Mouse (Mus musculus): ENCODE data around the gene Rsl24d1. TPM values are rescaled to one million over a fixed set of nuclear protein-coding genes. Genes with fewer than 3 reads are reported as not detected.
A peak's percentile ranks its signal among the peaks of the same experiment; 100 is the strongest.

Rsl24d1 gene
- polyA plus RNA-seq, 1 experiment: 5.5 TPM

DNA sequence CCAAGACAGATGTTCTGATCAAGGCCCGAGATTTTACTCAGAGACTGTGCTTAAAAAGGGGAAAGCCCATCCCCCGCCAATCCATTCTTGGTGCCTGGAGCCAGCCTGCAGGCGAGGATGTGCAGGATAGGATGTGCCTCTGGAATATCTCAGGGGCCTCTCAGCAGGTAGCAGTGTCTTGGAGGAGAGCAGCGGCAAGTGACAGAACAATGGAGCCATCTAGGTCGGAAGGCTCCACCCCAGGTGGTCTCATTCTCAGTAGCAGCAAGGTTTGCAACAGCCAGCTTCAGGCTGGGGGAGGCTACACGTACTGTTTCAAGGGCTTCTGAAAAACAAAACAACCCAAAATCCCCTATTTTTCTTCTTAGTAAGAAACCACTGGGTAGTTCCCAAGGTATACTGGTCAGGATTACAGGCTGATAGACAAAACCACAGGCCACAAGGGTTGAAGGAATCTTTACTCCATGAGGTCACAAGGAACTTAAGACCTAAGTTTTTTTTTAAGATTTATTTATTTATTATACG is 33.4 kb upstream of the Rsl24d1 start:
- TF ChIP-seq GATA1 (IDR thresholded peaks at IDR 0.05; ENCODE audit: borderline replicate concordance, low read length) (no peak), FLI1 (IDR thresholded peaks at IDR 0.05; ENCODE audit: low read length) (no peak)
- peaks cover 52% of the 10 kb centered on the region for H3K4me1 ChIP-seq
- peaks cover 78% of the 10 kb centered on the region for H3K36me3 ChIP-seq (replicated peaks; ENCODE audit: low read length)
- no peaks in the 10 kb centered on the region for H3K9me3 ChIP-seq
- no peaks in the 10 kb centered on the region for H3K27me3 ChIP-seq (replicated peaks)
- no peak overlapping the region for H3K4me3 ChIP-seq (replicated peaks)

DNA sequence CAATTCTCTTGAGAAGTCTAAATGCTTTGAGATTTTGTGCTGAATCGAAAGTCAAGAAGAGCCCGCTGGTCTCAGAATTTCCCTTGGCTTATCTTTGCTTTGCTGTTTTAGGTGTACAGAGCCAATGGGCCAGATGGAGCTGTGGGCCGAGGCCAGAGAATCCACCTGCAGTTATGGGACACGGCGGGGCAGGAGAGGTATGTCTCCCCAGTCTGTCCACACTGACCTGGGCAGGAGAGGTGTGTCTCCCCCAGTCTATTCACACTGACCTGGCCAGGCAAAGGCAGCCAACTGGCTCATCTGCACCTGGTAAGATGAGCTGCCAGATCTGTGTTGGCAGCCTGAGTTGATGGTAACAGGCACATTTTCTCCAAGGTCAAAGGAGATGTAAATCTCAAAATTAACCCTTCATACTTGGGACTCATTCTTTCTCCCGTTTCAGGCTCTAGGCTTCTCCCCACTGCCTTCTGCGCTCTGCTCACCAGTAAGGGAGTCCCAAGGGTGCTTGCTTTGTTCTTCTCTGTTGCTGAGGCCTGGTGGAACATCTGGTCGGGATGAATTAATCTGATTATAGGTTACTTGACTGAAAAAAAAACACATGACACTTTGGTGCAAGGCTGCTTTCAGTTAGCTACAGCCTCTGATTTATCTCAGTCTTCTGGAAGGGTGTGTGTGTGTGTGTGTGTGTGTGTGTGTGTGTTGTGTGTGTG is 30.8 kb upstream of the Rsl24d1 start:
- Histone ChIP-seq H3K36me3 (replicated peaks; ENCODE audit: low read length) (peaks cover 81% of the 10 kb centered on the region), H3K4me1 (peaks cover 63% of the 10 kb centered on the region), H3K4me3 (replicated peaks) (peak overlapping the region; percentile 14), H3K9me3 (no peaks in the 10 kb centered on the region), H3K27me3 (replicated peaks) (no peaks in the 10 kb centered on the region)
- TF ChIP-seq GATA1 (IDR thresholded peaks at IDR 0.05; ENCODE audit: borderline replicate concordance, low read length) (no peak), FLI1 (IDR thresholded peaks at IDR 0.05; ENCODE audit: low read length) (no peak)

DNA sequence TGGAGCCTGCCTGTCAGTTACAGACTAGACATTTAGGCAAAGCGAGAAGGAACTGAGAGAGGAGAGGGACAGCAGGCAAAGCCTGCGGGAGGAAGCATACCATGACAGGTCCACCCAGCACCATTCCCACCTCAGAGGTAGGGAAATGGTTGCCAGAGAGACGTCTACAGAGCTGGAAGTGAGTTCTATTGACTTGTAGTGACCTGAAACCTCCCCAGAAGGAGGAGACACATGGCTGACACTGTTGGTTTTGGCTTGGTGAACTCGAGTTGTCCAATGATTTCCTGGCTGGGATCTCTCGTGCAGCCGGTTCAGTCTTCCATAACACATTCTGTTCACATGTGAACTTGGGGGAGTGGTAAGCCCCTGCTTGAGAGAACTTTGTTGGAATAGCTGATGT is 29.3 kb upstream of the Rsl24d1 start:
- Histone ChIP-seq H3K36me3 (replicated peaks; ENCODE audit: low read length) (peaks cover 83% of the 10 kb centered on the region), H3K4me3 (replicated peaks) (no peak overlapping the region), H3K27me3 (replicated peaks) (no peaks in the 10 kb centered on the region), H3K4me1 (peaks cover 66% of the 10 kb centered on the region), H3K9me3 (no peaks in the 10 kb centered on the region)
- TF ChIP-seq FLI1 (IDR thresholded peaks at IDR 0.05; ENCODE audit: low read length): no peak
- no peak for TF ChIP-seq GATA1 (IDR thresholded peaks at IDR 0.05; ENCODE audit: borderline replicate concordance, low read length)

DNA sequence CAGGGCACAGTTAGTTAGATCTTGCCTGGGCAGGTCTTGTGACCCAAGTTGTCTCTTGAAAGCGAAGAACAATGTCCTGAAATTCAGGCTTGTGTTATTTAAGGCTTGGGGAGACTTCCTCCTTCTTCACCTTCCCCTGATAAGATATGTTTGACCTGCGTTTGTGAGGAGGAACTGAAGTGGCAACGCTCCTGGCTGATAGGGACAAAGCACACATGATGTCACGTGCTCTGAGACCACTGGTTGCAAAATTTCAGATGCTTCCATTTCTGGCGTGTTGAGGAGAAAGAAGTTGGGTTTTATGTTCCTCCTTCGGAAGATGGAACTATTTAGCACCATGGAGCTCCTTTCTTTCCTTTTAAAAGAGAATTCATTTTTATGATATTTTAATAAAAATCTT is 27.4 kb upstream of the Rsl24d1 start:
- Histone ChIP-seq H3K4me1 (peaks cover 80% of the 10 kb centered on the region), H3K4me3 (replicated peaks) (no peak overlapping the region)

DNA sequence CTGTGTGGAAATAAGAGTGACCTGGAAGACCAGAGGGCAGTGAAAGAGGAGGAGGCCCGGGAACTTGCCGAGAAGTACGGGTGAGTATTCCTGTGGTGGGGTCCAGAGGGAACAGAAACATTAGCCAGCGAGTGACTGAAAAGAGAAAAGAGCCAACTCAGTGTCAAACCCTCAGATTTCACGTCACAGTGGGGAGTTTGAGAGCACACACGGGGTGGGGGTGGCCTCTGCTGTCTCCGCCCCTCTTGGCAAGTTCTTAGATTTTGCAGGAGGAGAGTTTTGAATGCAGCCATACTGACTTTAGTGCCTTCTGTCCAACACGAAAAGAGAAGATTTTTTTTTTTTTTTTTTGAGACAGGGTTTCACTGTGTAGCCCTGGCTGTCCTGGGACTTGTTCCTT is 26.1 kb upstream of the Rsl24d1 start:
- no peak for TF ChIP-seq FLI1 (IDR thresholded peaks at IDR 0.05; ENCODE audit: low read length)
- no peak for TF ChIP-seq GATA1 (IDR thresholded peaks at IDR 0.05; ENCODE audit: borderline replicate concordance, low read length)

More for the DNA sequence above, 27.4 kb upstream of the Rsl24d1 start:
- Histone ChIP-seq H3K27me3 (replicated peaks) (no peaks in the 10 kb centered on the region), H3K9me3 (no peaks in the 10 kb centered on the region), H3K36me3 (replicated peaks; ENCODE audit: low read length) (peaks cover 93% of the 10 kb centered on the region)
- TF ChIP-seq GATA1 (IDR thresholded peaks at IDR 0.05; ENCODE audit: borderline replicate concordance, low read length) (no peak), FLI1 (IDR thresholded peaks at IDR 0.05; ENCODE audit: low read length) (no peak)

DNA sequence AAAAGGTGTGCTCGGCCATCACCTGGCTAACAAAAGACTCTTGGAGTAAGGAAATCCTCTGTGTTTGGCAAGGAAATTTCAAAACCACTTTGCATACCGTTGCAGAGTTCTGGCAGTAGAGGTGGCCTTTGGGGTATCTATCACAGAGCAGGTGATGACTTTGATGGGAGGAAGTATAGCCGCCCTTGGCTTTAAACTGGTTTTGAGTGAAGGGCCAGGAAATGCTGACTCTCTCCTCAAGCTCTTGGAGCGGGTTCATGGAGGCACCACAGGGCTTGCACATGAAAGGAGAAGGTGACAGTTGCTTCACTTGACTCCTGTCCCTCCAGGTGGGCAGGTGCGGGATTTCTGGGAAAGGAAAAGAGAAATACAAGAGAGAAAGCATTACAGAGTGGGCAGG is 25.6 kb upstream of the Rsl24d1 start:
- H3K4me1 ChIP-seq: peaks cover 66% of the 10 kb centered on the region
- H3K4me3 ChIP-seq (replicated peaks): no peak overlapping the region
- no peak for TF ChIP-seq FLI1 (IDR thresholded peaks at IDR 0.05; ENCODE audit: low read length)
- no peak for TF ChIP-seq GATA1 (IDR thresholded peaks at IDR 0.05; ENCODE audit: borderline replicate concordance, low read length)
- peaks cover 86% of the 10 kb centered on the region for H3K36me3 ChIP-seq (replicated peaks; ENCODE audit: low read length)
- H3K9me3 ChIP-seq: no peaks in the 10 kb centered on the region
- H3K27me3 ChIP-seq (replicated peaks): no peaks in the 10 kb centered on the region

More for the DNA sequence above, 26.1 kb upstream of the Rsl24d1 start:
- H3K4me1 ChIP-seq: peaks cover 71% of the 10 kb centered on the region
- no peaks in the 10 kb centered on the region for H3K9me3 ChIP-seq
- H3K36me3 ChIP-seq (replicated peaks; ENCODE audit: low read length): peaks cover 89% of the 10 kb centered on the region
- H3K4me3 ChIP-seq (replicated peaks): no peak overlapping the region
- H3K27me3 ChIP-seq (replicated peaks): no peaks in the 10 kb centered on the region

DNA sequence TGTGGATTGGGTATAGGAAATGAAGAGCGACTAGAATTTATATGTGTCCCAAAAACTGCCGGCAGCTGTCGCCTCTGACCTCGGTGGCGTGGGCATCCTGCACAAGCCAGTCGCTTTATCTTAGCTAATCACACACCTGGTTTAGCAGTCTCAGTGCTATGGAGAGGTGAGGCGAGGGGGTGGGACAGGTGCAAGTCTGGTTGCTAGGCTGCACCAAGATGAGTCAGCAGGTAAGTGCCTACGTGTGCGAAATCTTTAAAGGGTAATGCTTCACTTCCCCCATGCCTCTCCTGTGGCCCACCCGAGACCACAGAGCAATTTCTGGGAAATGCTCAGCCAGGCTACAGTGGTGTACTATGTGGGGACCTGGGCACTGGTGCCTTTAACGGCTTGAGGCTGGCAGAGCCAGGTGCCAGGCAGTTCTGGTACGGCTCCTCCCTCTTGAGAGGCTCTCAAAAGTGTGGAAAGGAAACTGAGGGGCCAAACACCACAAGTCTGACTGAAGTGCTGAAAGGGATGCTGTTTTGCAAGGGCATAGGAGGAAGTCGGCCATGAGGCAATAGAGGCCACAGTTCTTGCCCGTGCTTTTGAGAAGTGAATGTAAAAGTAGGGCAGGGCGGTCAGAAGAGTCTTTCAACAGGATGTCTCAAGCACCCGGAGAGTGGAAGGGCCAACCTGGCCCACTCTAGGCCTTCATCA is 23.9 kb upstream of the Rsl24d1 start:
- Histone ChIP-seq H3K27me3 (replicated peaks) (no peaks in the 10 kb centered on the region), H3K4me3 (replicated peaks) (peak overlapping the region; percentile 78), H3K4me1 (peaks cover 57% of the 10 kb centered on the region), H3K9me3 (no peaks in the 10 kb centered on the region), H3K36me3 (replicated peaks; ENCODE audit: low read length) (peaks cover 86% of the 10 kb centered on the region)
- TF ChIP-seq FLI1 (IDR thresholded peaks at IDR 0.05; ENCODE audit: low read length) (no peak), GATA1 (IDR thresholded peaks at IDR 0.05; ENCODE audit: borderline replicate concordance, low read length) (no peak)

DNA sequence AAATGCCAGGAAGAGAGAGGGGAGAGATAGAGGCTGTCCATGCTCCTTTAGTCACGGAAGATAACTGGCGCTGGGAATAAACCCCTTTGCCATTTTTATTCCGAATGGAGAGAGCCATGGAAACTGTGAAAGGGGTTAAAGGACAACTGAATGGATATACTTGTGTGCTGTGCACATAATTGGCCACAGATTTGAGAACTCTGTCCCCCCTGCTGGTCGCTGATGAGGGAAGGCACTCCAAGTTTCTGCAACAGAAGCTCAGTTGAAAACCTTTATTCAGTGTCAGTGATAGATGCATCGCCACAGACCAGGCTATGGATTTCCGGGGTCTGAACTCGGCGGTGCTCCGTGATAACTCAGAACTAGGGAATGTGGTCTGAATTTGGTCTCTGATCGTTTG is 23.1 kb upstream of the Rsl24d1 start:
- H3K4me1 ChIP-seq: peaks cover 50% of the 10 kb centered on the region
- peaks cover 86% of the 10 kb centered on the region for H3K36me3 ChIP-seq (replicated peaks; ENCODE audit: low read length)
- TF ChIP-seq GATA1 (IDR thresholded peaks at IDR 0.05; ENCODE audit: borderline replicate concordance, low read length): no peak
- no peak for TF ChIP-seq FLI1 (IDR thresholded peaks at IDR 0.05; ENCODE audit: low read length)
- peak overlapping the region; percentile 78 for H3K4me3 ChIP-seq (replicated peaks)
- no peaks in the 10 kb centered on the region for H3K27me3 ChIP-seq (replicated peaks)
- no peaks in the 10 kb centered on the region for H3K9me3 ChIP-seq

DNA sequence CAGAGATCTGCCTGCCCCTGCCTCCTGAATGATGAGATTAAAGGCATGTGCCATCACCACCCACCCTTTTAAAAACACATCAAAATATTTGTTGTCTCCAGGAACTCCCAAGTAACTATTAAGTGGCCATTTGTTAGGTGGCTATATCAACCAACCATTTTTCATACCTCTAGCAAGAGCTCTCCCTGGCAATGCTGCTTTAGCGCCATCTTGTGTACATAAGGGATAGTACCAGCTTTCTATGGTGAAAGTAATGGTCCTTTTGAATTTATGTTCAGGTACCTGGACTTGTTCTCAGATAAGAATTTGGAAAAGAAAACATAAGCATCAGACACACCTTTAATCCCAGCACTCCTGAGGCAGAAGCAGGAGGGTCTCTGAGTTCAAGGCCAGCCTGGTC is 21.5 kb upstream of the Rsl24d1 start:
- H3K36me3 ChIP-seq (replicated peaks; ENCODE audit: low read length): peaks cover 86% of the 10 kb centered on the region
- peaks cover 34% of the 10 kb centered on the region for H3K4me1 ChIP-seq
- no peaks in the 10 kb centered on the region for H3K9me3 ChIP-seq
- H3K4me3 ChIP-seq (replicated peaks): no peak overlapping the region
- TF ChIP-seq FLI1 (IDR thresholded peaks at IDR 0.05; ENCODE audit: low read length) (no peak), GATA1 (IDR thresholded peaks at IDR 0.05; ENCODE audit: borderline replicate concordance, low read length) (no peak)
- no peaks in the 10 kb centered on the region for H3K27me3 ChIP-seq (replicated peaks)

DNA sequence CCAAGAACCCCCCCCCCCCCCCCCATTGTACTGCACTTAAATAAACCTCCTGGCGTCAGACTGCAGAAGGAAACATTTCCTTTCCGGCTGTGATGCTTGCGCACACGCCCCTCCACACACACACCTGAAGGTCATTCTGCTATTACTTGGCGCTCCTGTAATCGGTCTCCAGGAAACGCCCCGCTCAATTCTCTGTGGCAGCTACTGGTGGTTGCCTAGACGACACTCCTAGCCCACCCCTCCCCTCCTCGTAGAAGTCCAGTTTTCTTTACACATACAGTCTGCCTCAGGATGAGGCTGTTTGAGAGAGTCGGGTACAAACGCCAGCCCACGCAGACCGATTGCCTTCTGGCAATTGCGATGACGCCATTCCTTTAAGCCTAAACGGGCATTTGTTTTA is 18.6 kb upstream of the Rsl24d1 start:
- peaks cover 78% of the 10 kb centered on the region for H3K36me3 ChIP-seq (replicated peaks; ENCODE audit: low read length)
- H3K4me1 ChIP-seq: peaks cover 19% of the 10 kb centered on the region
- no peaks in the 10 kb centered on the region for H3K27me3 ChIP-seq (replicated peaks)
- no peaks in the 10 kb centered on the region for H3K9me3 ChIP-seq
- no peak for TF ChIP-seq GATA1 (IDR thresholded peaks at IDR 0.05; ENCODE audit: borderline replicate concordance, low read length)
- no peak for TF ChIP-seq FLI1 (IDR thresholded peaks at IDR 0.05; ENCODE audit: low read length)
- H3K4me3 ChIP-seq (replicated peaks): no peak overlapping the region
